Mouse (Mus musculus): Measurements from ENCODE around the gene Helz. TPM values are rescaled to one million over a fixed set of nuclear protein-coding genes. Genes with fewer than 3 reads are reported as not detected.
A peak's percentile ranks its signal among the peaks of the same experiment; 100 is the strongest.
"Not testable (repeated sequence)": the region's sequence is repeated elsewhere in the genome, so short reads cannot be mapped to it uniquely, and the experiment has no call there.

Gene Helz
- polyA plus RNA-seq (2015; fragmentation: Nextera tagmentation; extraction: Ambion mirVana) = 5.8 and 7.1 TPM in 2 replicates

GRCm38 (mm10) chr11:107547351-107548203, at the start of gene Helz:
Gene Helz (plus strand): TSS chr11:107547930.
- Histone ChIP-seq H3K4me2 (ENCODE audit: low read depth, low read length) (peak within 1 kb of the TSS; percentile 95), H3K4me1 (ENCODE audit: control insufficient read depth, low read depth, low read length) (peaks cover 26% of the 10 kb centered on the region), H3K27me3 (ENCODE audit: control insufficient read depth, insufficient read depth, low read depth, low read length) (peaks cover 22% of the 10 kb centered on the region), H3K36me3 (ENCODE audit: control insufficient read depth, insufficient read depth) (peaks cover 3% of the 10 kb centered on the region; the same call in 1 of the 2 replicates), H3K9ac (ENCODE audit: low read depth, low read length) (peak within 1 kb of the TSS; percentile 92), H3K4me3 (ENCODE audit: low read depth, low read length) (peak within 1 kb of the TSS; percentile 95), H3K27ac (ENCODE audit: low read length) (peak within 1 kb of the TSS; percentile 72), H3K9me3 (replicated peaks; ENCODE audit: control insufficient read depth, low read length) (no peaks in the 10 kb centered on the region)
- under 1% methylated on average over 62 of the region's 70 CpGs for WGBS (ENCODE audit: insufficient replicate concordance)
- ATAC-seq (ENCODE audit: low read depth) = peak; percentile 83

- no peak for ATAC-seq (ENCODE audit: low read depth)
- no peak overlapping the region for H3K27ac ChIP-seq (ENCODE audit: low read length)
- H3K9ac ChIP-seq (ENCODE audit: low read depth, low read length) = no peak overlapping the region
- no peak overlapping the region for H3K4me3 ChIP-seq (ENCODE audit: low read depth, low read length)
- 71% methylated on average over 8 of the region's 8 CpGs for WGBS (ENCODE audit: insufficient replicate concordance)
- H3K36me3 ChIP-seq (ENCODE audit: control insufficient read depth, insufficient read depth) = peaks cover 5% of the 10 kb centered on the region
- no peaks in the 10 kb centered on the region for H3K4me1 ChIP-seq (ENCODE audit: control insufficient read depth, low read depth, low read length)
- no peaks in the 10 kb centered on the region for H3K27me3 ChIP-seq (ENCODE audit: control insufficient read depth, insufficient read depth, low read depth, low read length)
- H3K9me3 ChIP-seq (replicated peaks; ENCODE audit: control insufficient read depth, low read length) = no peaks in the 10 kb centered on the region
- H3K4me2 ChIP-seq (ENCODE audit: low read depth, low read length) = no peak overlapping the region
Observed at GRCm38 (mm10) chr11:107502801-107503200, 44.9 kb upstream of the Helz start.

GRCm38 (mm10) chr11:107504364-107504763, 43.4 kb upstream of the Helz start:
- WGBS (ENCODE audit: insufficient replicate concordance) = 75% methylated on average over 3 of the region's 4 CpGs
- H3K27me3 ChIP-seq (ENCODE audit: control insufficient read depth, insufficient read depth, low read depth, low read length); H3K4me2 ChIP-seq (ENCODE audit: low read depth, low read length); H3K27ac ChIP-seq (ENCODE audit: low read length); H3K4me3 ChIP-seq (ENCODE audit: low read depth, low read length); ATAC-seq (ENCODE audit: low read depth); H3K4me1 ChIP-seq (ENCODE audit: control insufficient read depth, low read depth, low read length); H3K36me3 ChIP-seq (ENCODE audit: control insufficient read depth, insufficient read depth); H3K9ac ChIP-seq (ENCODE audit: low read depth, low read length); H3K9me3 ChIP-seq (replicated peaks; ENCODE audit: control insufficient read depth, low read length): not testable (repeated sequence)

DNA sequence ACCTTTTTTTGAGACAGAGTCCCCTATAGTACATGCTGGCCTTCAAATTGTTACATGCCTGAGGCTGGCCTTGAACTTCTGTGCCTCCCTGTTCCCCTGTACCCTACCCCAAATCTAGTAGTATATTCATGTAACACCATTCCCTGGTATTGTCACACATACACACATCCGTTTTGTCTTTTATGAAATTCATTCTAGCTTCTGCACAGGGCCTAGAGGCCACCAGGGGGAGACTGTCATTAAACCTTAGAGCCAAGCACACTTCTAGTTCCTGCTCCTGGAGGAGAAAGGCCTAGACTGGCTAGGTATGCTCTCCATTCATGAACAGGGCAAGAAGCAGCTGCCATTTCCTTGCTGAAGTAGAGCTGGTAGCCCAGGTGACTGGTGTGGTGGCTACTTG, 41.5 kb upstream of the Helz start:
- Histone ChIP-seq H3K4me1 (ENCODE audit: control insufficient read depth, low read depth, low read length) (peaks cover 8% of the 10 kb centered on the region), H3K9me3 (replicated peaks; ENCODE audit: control insufficient read depth, low read length) (no peaks in the 10 kb centered on the region), H3K4me3 (ENCODE audit: low read depth, low read length) (no peak overlapping the region), H3K27me3 (ENCODE audit: control insufficient read depth, insufficient read depth, low read depth, low read length) (no peaks in the 10 kb centered on the region), H3K9ac (ENCODE audit: low read depth, low read length) (no peak overlapping the region), H3K27ac (ENCODE audit: low read length) (no peak overlapping the region), H3K36me3 (ENCODE audit: control insufficient read depth, insufficient read depth) (no peaks in the 10 kb centered on the region), H3K4me2 (ENCODE audit: low read depth, low read length) (no peak overlapping the region)
- ATAC-seq (ENCODE audit: low read depth) = no peak
- WGBS (ENCODE audit: insufficient replicate concordance) = 47% methylated on average over 1 of the region's 1 CpGs

- WGBS (ENCODE audit: insufficient replicate concordance) = 10% methylated on average over 11 of the region's 11 CpGs
- ATAC-seq (ENCODE audit: low read depth) = no peak
- H3K9me3 ChIP-seq (replicated peaks; ENCODE audit: control insufficient read depth, low read length) = no peaks in the 10 kb centered on the region
- H3K27ac ChIP-seq (ENCODE audit: low read length) = no peak overlapping the region
- no peaks in the 10 kb centered on the region for H3K27me3 ChIP-seq (ENCODE audit: control insufficient read depth, insufficient read depth, low read depth, low read length)
- no peak overlapping the region for H3K4me3 ChIP-seq (ENCODE audit: low read depth, low read length)
- H3K4me2 ChIP-seq (ENCODE audit: low read depth, low read length) = no peak overlapping the region
- no peaks in the 10 kb centered on the region for H3K36me3 ChIP-seq (ENCODE audit: control insufficient read depth, insufficient read depth)
- peaks cover 8% of the 10 kb centered on the region for H3K4me1 ChIP-seq (ENCODE audit: control insufficient read depth, low read depth, low read length)
- no peak overlapping the region for H3K9ac ChIP-seq (ENCODE audit: low read depth, low read length)
Observed at GRCm38 (mm10) chr11:107509631-107510338, 37.9 kb upstream of the Helz start.

- Histone ChIP-seq H3K36me3 (ENCODE audit: control insufficient read depth, insufficient read depth) (no peaks in the 10 kb centered on the region), H3K27me3 (ENCODE audit: control insufficient read depth, insufficient read depth, low read depth, low read length) (no peaks in the 10 kb centered on the region), H3K4me2 (ENCODE audit: low read depth, low read length) (peak overlapping the region; percentile 26), H3K4me1 (ENCODE audit: control insufficient read depth, low read depth, low read length) (peaks cover 8% of the 10 kb centered on the region), H3K9me3 (replicated peaks; ENCODE audit: control insufficient read depth, low read length) (no peaks in the 10 kb centered on the region), H3K4me3 (ENCODE audit: low read depth, low read length) (no peak overlapping the region), H3K9ac (ENCODE audit: low read depth, low read length) (no peak overlapping the region), H3K27ac (ENCODE audit: low read length) (no peak overlapping the region)
- 4% methylated on average over 18 of the region's 18 CpGs for WGBS (ENCODE audit: insufficient replicate concordance)
- no peak for ATAC-seq (ENCODE audit: low read depth)
Observed at GRCm38 (mm10) chr11:107510362-107511269, 37.1 kb upstream of the Helz start.

DNA sequence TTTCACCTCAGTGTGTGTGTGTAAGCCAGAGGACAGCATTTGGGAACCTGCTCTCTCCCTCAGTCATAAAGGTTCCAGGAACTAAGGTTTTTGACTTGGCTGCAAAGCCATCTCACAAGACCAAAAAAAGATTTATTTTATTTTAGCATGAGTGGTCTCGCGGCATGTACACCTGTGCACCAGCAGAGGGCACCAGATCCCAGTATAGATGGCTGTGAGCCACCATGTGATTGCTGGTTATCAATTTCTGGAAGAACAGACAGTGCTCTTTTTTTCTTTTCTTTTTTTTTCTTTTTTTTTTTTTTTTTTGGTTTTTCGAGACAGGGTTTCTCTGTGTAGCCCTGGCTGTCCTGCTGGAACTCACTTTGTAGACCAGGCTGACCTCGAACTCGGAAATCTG, 35.8 kb upstream of the Helz start:
- not testable (repeated sequence) for H3K4me2 ChIP-seq (ENCODE audit: low read depth, low read length); H3K4me3 ChIP-seq (ENCODE audit: low read depth, low read length); H3K4me1 ChIP-seq (ENCODE audit: control insufficient read depth, low read depth, low read length); H3K27ac ChIP-seq (ENCODE audit: low read length); ATAC-seq (ENCODE audit: low read depth); H3K9ac ChIP-seq (ENCODE audit: low read depth, low read length); H3K36me3 ChIP-seq (ENCODE audit: control insufficient read depth, insufficient read depth); H3K27me3 ChIP-seq (ENCODE audit: control insufficient read depth, insufficient read depth, low read depth, low read length); H3K9me3 ChIP-seq (replicated peaks; ENCODE audit: control insufficient read depth, low read length)
- 33% methylated on average over 5 of the region's 5 CpGs for WGBS (ENCODE audit: insufficient replicate concordance)

GRCm38 (mm10) chr11:107513047-107513446, 34.7 kb upstream of the Helz start:
- peaks cover 8% of the 10 kb centered on the region for H3K4me1 ChIP-seq (ENCODE audit: control insufficient read depth, low read depth, low read length)
- H3K27ac ChIP-seq (ENCODE audit: low read length) = no peak overlapping the region
- H3K27me3 ChIP-seq (ENCODE audit: control insufficient read depth, insufficient read depth, low read depth, low read length) = no peaks in the 10 kb centered on the region
- H3K4me3 ChIP-seq (ENCODE audit: low read depth, low read length) = no peak overlapping the region
- H3K4me2 ChIP-seq (ENCODE audit: low read depth, low read length) = no peak overlapping the region
- ATAC-seq (ENCODE audit: low read depth) = no peak
- no peak overlapping the region for H3K9ac ChIP-seq (ENCODE audit: low read depth, low read length)
- H3K9me3 ChIP-seq (replicated peaks; ENCODE audit: control insufficient read depth, low read length) = no peaks in the 10 kb centered on the region
- H3K36me3 ChIP-seq (ENCODE audit: control insufficient read depth, insufficient read depth) = no peaks in the 10 kb centered on the region
- 75% methylated on average over 10 of the region's 10 CpGs for WGBS (ENCODE audit: insufficient replicate concordance)
